Mouse (Mus musculus): ENCODE measurements around the gene Serpina9. TPM values are rescaled to one million over a fixed set of nuclear protein-coding genes. Genes with fewer than 3 reads are reported as not detected.

Gene Serpina9
- polyA plus RNA-seq, 1 experiment from 2014 or later: 0.82 TPM

GRCm38 (mm10) chr12:103984935-103985334 is 28.6 kb downstream of the Serpina9 start:
- no peak overlapping the region for H3K27ac ChIP-seq (replicated peaks; ENCODE audit: low read depth, low read length)
- ATAC-seq (ENCODE audit: low read depth): no peak
- no peaks in the 10 kb centered on the region for H3K27me3 ChIP-seq (replicated peaks; ENCODE audit: control insufficient read depth, insufficient read depth, low read length)
- H3K4me3 ChIP-seq (ENCODE audit: low read depth, low read length): no peak overlapping the region
- peak; percentile 51 for DNase-seq (ENCODE audit: low spot score)
- WGBS: 59% methylated on average over 4 of the region's 4 CpGs
- H3K9me3 ChIP-seq (ENCODE audit: control insufficient read depth, low read length): no peaks in the 10 kb centered on the region
- H3K4me1 ChIP-seq (ENCODE audit: control insufficient read depth, insufficient read depth, low read length): no peaks in the 10 kb centered on the region
- no peaks in the 10 kb centered on the region for H3K36me3 ChIP-seq (ENCODE audit: control insufficient read depth, insufficient read depth, low read length)
- no peak overlapping the region for H3K9ac ChIP-seq (ENCODE audit: low read depth, low read length)
- H3K4me2 ChIP-seq (ENCODE audit: low read depth, low read length): no peak overlapping the region

DNA sequence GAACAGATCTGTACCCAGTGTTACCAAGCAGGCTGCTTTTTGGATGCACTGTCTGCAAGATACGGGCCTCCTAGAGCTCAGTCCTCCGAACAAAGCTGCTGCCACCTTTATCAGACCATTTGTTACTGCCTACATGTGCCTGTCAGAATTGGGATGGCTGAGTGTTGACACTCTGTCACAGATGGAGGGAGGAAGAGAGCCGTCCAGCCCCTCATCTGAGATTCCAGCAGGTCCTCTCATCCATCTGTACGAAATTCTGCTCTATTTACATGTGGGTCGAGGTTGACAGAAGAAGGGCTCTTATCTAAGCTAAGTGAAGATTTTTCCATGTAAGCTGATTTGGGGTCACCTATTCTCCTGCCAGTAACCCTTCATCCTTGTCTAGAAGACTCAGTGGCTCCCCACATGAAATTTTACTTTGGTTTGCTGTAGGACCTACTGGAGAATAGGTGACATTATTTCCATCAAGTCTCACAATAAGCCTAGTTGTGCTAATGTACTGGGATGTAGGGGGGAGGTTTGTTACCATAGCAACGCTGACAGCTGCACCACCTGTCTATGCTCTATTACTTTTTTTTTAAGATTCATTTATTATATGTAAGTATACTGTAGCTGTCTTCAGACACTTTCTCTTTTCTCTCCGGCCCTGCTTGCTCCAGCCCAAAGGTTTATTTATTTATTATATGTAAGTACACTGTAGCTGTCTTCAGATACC is 31.8 kb downstream of the Serpina9 start:
- Histone ChIP-seq H3K4me3 (ENCODE audit: low read depth, low read length) (no peak overlapping the region), H3K9me3 (ENCODE audit: control insufficient read depth, low read length) (no peaks in the 10 kb centered on the region), H3K9ac (ENCODE audit: low read depth, low read length) (no peak overlapping the region), H3K27ac (replicated peaks; ENCODE audit: low read depth, low read length) (no peak overlapping the region), H3K27me3 (replicated peaks; ENCODE audit: control insufficient read depth, insufficient read depth, low read length) (no peaks in the 10 kb centered on the region), H3K4me1 (ENCODE audit: control insufficient read depth, insufficient read depth, low read length) (no peaks in the 10 kb centered on the region), H3K36me3 (ENCODE audit: control insufficient read depth, insufficient read depth, low read length) (no peaks in the 10 kb centered on the region), H3K4me2 (ENCODE audit: low read depth, low read length) (no peak overlapping the region)
- WGBS: 70% methylated on average over 7 of the region's 7 CpGs
- ATAC-seq (ENCODE audit: low read depth): no peak
- DNase-seq (ENCODE audit: low spot score): no peak

GRCm38 (mm10) chr12:103978294-103978693 is 35.3 kb downstream of the Serpina9 start:
- WGBS: 88% methylated on average over 10 of the region's 10 CpGs
- Histone ChIP-seq H3K36me3 (ENCODE audit: control insufficient read depth, insufficient read depth, low read length) (no peaks in the 10 kb centered on the region), H3K27ac (replicated peaks; ENCODE audit: low read depth, low read length) (no peak overlapping the region), H3K9ac (ENCODE audit: low read depth, low read length) (no peak overlapping the region), H3K4me3 (ENCODE audit: low read depth, low read length) (no peak overlapping the region), H3K27me3 (replicated peaks; ENCODE audit: control insufficient read depth, insufficient read depth, low read length) (no peaks in the 10 kb centered on the region), H3K9me3 (ENCODE audit: control insufficient read depth, low read length) (no peaks in the 10 kb centered on the region), H3K4me2 (ENCODE audit: low read depth, low read length) (no peak overlapping the region), H3K4me1 (ENCODE audit: control insufficient read depth, insufficient read depth, low read length) (no peaks in the 10 kb centered on the region)
- ATAC-seq (ENCODE audit: low read depth) (no peak), DNase-seq (ENCODE audit: low spot score) (no peak)

GRCm38 (mm10) chr12:103977846-103978245 is 35.7 kb downstream of the Serpina9 start:
- H3K9me3 ChIP-seq (ENCODE audit: control insufficient read depth, low read length): no peaks in the 10 kb centered on the region
- no peaks in the 10 kb centered on the region for H3K4me1 ChIP-seq (ENCODE audit: control insufficient read depth, insufficient read depth, low read length)
- DNase-seq (ENCODE audit: low spot score) (no peak), ATAC-seq (ENCODE audit: low read depth) (no peak)
- H3K4me3 ChIP-seq (ENCODE audit: low read depth, low read length): no peak overlapping the region
- WGBS: 31% methylated on average over 5 of the region's 5 CpGs
- no peak overlapping the region for H3K27ac ChIP-seq (replicated peaks; ENCODE audit: low read depth, low read length)
- no peaks in the 10 kb centered on the region for H3K36me3 ChIP-seq (ENCODE audit: control insufficient read depth, insufficient read depth, low read length)
- H3K4me2 ChIP-seq (ENCODE audit: low read depth, low read length): no peak overlapping the region
- no peak overlapping the region for H3K9ac ChIP-seq (ENCODE audit: low read depth, low read length)
- H3K27me3 ChIP-seq (replicated peaks; ENCODE audit: control insufficient read depth, insufficient read depth, low read length): no peaks in the 10 kb centered on the region

GRCm38 (mm10) chr12:103977060-103977459 is 36.5 kb downstream of the Serpina9 start:
- H3K4me2 ChIP-seq (ENCODE audit: low read depth, low read length): no peak overlapping the region
- no peaks in the 10 kb centered on the region for H3K9me3 ChIP-seq (ENCODE audit: control insufficient read depth, low read length)
- WGBS: 71% methylated on average over 3 of the region's 3 CpGs
- no peaks in the 10 kb centered on the region for H3K36me3 ChIP-seq (ENCODE audit: control insufficient read depth, insufficient read depth, low read length)
- ATAC-seq (ENCODE audit: low read depth) (no peak), DNase-seq (ENCODE audit: low spot score) (no peak)
- H3K9ac ChIP-seq (ENCODE audit: low read depth, low read length): no peak overlapping the region
- H3K4me1 ChIP-seq (ENCODE audit: control insufficient read depth, insufficient read depth, low read length): no peaks in the 10 kb centered on the region
- H3K27me3 ChIP-seq (replicated peaks; ENCODE audit: control insufficient read depth, insufficient read depth, low read length): no peaks in the 10 kb centered on the region
- no peak overlapping the region for H3K27ac ChIP-seq (replicated peaks; ENCODE audit: low read depth, low read length)
- H3K4me3 ChIP-seq (ENCODE audit: low read depth, low read length): no peak overlapping the region

DNA sequence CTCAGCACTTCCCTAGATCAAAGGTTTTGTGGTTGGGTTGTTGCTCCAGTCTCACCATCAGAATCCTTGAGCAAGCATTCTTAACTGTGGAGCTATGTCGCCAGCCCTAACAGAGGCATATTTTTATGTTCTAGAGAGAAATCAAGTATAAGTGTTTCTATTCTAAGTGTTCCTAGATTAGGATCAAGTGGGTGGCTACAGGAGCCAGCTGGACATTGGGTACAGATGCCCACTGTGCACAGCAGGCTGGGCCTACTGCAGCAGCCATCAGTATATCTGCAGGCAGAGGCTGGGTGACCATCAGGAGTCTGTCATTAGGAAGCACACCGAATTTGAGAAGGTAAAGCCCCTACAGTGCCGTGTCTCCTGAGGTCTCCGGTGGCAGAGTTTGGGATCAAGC is 42.5 kb downstream of the Serpina9 start:
- no peak overlapping the region for H3K9ac ChIP-seq (ENCODE audit: low read depth, low read length)
- H3K27me3 ChIP-seq (replicated peaks; ENCODE audit: control insufficient read depth, insufficient read depth, low read length): no peaks in the 10 kb centered on the region
- H3K4me3 ChIP-seq (ENCODE audit: low read depth, low read length): no peak overlapping the region
- H3K9me3 ChIP-seq (ENCODE audit: control insufficient read depth, low read length): no peaks in the 10 kb centered on the region
- DNase-seq (ENCODE audit: low spot score) (no peak), ATAC-seq (ENCODE audit: low read depth) (no peak)
- no peaks in the 10 kb centered on the region for H3K36me3 ChIP-seq (ENCODE audit: control insufficient read depth, insufficient read depth, low read length)
- WGBS: 90% methylated on average over 4 of the region's 4 CpGs
- H3K27ac ChIP-seq (replicated peaks; ENCODE audit: low read depth, low read length): no peak overlapping the region
- H3K4me2 ChIP-seq (ENCODE audit: low read depth, low read length): no peak overlapping the region
- H3K4me1 ChIP-seq (ENCODE audit: control insufficient read depth, insufficient read depth, low read length): no peaks in the 10 kb centered on the region

DNA sequence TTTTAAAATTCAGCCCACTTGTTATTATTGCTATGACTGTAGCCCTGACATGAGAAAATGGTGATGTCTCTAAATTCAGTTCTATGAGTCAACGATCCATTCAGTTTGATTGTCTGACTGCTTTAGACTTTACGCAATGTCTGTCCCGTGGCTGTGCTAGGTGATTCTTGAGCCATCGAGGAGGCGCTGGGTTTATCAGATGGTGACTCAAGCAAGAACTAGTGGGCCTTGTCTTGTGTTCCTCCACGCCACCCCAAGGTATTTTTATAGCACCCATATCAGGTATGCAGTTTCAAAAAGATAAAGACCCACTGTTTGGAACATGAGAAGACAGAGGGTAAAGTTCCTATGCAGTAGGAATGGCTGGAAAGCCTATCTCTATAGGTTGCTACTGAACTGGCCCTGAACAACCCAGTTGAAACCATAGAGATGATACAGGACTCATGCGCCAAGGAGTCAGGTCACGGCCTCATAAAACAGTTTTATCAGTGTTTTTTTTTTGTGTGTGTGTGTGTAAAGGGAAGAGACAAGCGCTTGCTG is 43.9 kb downstream of the Serpina9 start:
- H3K4me2 ChIP-seq (ENCODE audit: low read depth, low read length): no peak overlapping the region
- no peaks in the 10 kb centered on the region for H3K9me3 ChIP-seq (ENCODE audit: control insufficient read depth, low read length)
- no peaks in the 10 kb centered on the region for H3K27me3 ChIP-seq (replicated peaks; ENCODE audit: control insufficient read depth, insufficient read depth, low read length)
- DNase-seq (ENCODE audit: low spot score) (no peak), ATAC-seq (ENCODE audit: low read depth) (no peak)
- no peak overlapping the region for H3K4me3 ChIP-seq (ENCODE audit: low read depth, low read length)
- WGBS: 87% methylated on average over 9 of the region's 9 CpGs
- H3K27ac ChIP-seq (replicated peaks; ENCODE audit: low read depth, low read length): no peak overlapping the region
- H3K36me3 ChIP-seq (ENCODE audit: control insufficient read depth, insufficient read depth, low read length): no peaks in the 10 kb centered on the region
- no peaks in the 10 kb centered on the region for H3K4me1 ChIP-seq (ENCODE audit: control insufficient read depth, insufficient read depth, low read length)
- H3K9ac ChIP-seq (ENCODE audit: low read depth, low read length): no peak overlapping the region

GRCm38 (mm10) chr12:103966761-103967160 is 46.8 kb downstream of the Serpina9 start:
- Histone ChIP-seq H3K27ac (replicated peaks; ENCODE audit: low read depth, low read length) (no peak overlapping the region), H3K4me1 (ENCODE audit: control insufficient read depth, insufficient read depth, low read length) (no peaks in the 10 kb centered on the region), H3K9ac (ENCODE audit: low read depth, low read length) (no peak overlapping the region), H3K36me3 (ENCODE audit: control insufficient read depth, insufficient read depth, low read length) (no peaks in the 10 kb centered on the region), H3K4me3 (ENCODE audit: low read depth, low read length) (no peak overlapping the region), H3K27me3 (replicated peaks; ENCODE audit: control insufficient read depth, insufficient read depth, low read length) (no peaks in the 10 kb centered on the region), H3K4me2 (ENCODE audit: low read depth, low read length) (no peak overlapping the region), H3K9me3 (ENCODE audit: control insufficient read depth, low read length) (no peaks in the 10 kb centered on the region)
- 49% methylated on average over 3 of the region's 3 CpGs for WGBS
- ATAC-seq (ENCODE audit: low read depth) (no peak), DNase-seq (ENCODE audit: low spot score) (no peak)

DNA sequence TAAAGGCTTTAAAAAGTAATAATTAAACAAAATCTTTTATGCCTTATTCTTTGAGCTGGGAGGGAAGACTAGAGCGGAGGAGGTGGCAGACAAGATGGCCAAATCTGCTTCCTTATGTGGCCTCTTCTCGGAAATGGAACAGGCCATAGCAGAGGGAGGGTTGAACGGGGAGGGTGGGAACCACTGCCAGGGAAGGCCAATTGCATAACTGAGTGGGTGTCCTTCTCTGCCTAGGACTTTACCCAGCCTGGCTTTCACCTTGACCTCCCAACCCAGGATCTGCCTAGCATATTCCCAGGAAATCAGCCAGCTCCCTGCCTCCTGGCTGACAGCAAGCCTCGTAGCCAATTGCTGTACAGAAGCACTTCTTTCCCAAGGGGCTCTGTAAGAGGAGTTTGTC is 50.3 kb downstream of the Serpina9 start:
- Histone ChIP-seq H3K4me1 (ENCODE audit: control insufficient read depth, insufficient read depth, low read length) (no peaks in the 10 kb centered on the region), H3K9ac (ENCODE audit: low read depth, low read length) (no peak overlapping the region), H3K4me2 (ENCODE audit: low read depth, low read length) (no peak overlapping the region), H3K36me3 (ENCODE audit: control insufficient read depth, insufficient read depth, low read length) (no peaks in the 10 kb centered on the region), H3K4me3 (ENCODE audit: low read depth, low read length) (no peak overlapping the region), H3K27me3 (replicated peaks; ENCODE audit: control insufficient read depth, insufficient read depth, low read length) (no peaks in the 10 kb centered on the region), H3K27ac (replicated peaks; ENCODE audit: low read depth, low read length) (no peak overlapping the region), H3K9me3 (ENCODE audit: control insufficient read depth, low read length) (no peaks in the 10 kb centered on the region)
- WGBS: 86% methylated on average over 4 of the region's 4 CpGs
- ATAC-seq (ENCODE audit: low read depth) (no peak), DNase-seq (ENCODE audit: low spot score) (no peak)
